Mouse (Mus musculus): ENCODE measurements around the gene Slc8a1.

GRCm38 (mm10) chr17:81504040-81504439 is 234.1 kb downstream of the Slc8a1 start:
- no peak for TF ChIP-seq CTCF (IDR thresholded peaks at IDR 0.05; ENCODE audit: low read depth)
- TF ChIP-seq EP300 (IDR thresholded peaks at IDR 0.05; ENCODE audit: low read depth) = no peak
